Mouse (Mus musculus): ENCODE measurements at regions not wholly inside any gene's neighbourhood (a gene's known extent, or its start where the extent isn't known, plus 50 kb on each side); places are given as distances from the start of the nearest gene placed in this dataset.

DNA sequence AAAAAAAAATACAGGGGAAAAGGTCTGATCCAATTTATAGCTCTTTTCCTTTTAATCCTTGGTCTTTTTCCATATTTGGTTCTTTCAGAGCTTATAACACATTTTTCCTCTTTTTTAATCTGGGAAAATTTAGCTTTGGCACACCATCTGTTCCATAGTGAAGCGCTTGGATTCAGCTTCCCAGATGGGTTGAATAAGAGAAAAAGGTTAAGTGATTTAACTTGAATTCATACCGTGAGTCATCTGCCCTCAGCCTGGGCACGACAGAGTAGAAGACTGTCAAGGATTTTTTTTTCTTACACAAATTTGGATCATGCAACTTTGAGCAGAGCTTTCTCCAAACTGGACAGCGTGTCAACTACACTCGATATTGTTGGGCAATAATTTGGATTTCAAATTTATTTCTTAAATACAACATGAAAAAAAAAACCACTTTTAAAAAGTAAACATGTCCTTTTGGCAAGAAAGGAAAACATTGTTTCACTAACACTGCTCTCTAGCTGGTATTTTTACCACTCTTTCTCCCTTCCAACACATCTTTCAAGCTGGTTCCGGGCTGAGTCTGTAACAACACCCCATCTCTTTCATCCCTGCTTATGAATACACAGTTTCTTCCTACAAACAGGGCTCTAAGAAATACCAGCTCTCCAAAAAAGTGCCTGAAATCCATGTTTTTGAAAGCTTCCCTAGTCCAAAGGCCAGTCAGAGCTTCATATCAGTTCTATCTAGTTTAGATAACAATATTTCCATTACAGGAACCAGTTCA is 177.8 kb downstream of the Spry2 start:
- DNase-seq (ENCODE audit: low spot score in 2 of 2), result peak in 1 of 2 experiments; percentile 81

- DNase-seq (ENCODE audit: low spot score in 2 of 2), result no peak
Measured at GRCm38 (mm10) chr14:105717821-105718220, 178.8 kb downstream of the Spry2 start.

DNA sequence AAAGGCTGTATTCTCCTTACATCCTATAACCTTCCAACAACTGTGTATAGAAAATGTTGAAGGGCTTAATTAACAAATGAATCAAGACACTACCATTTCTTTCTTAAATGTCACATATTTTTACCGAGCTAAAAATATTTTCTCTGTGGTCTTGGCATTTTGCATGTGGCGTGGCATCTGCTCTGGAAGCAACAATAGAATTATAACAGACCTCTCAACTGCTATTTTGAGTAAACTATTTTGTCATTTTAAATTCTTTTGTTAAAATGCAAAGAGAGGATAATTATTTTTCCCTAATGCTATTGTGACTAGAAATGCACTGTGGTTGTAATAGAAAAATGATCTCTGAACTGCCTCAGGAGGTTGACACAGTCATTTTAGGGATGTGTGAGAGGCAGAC is 187.9 kb downstream of the Spry2 start:
- DNase-seq (ENCODE audit: low spot score in 2 of 2), result peak in 1 of 2 experiments; percentile 55

GRCm38 (mm10) chr14:105706756-105707155 is 189.9 kb downstream of the Spry2 start:
- no peak for DNase-seq (ENCODE audit: low spot score in 2 of 2)

GRCm38 (mm10) chr14:105698616-105699015 is 198.0 kb downstream of the Spry2 start:
- no peak for DNase-seq (ENCODE audit: low spot score in 2 of 2)

DNA sequence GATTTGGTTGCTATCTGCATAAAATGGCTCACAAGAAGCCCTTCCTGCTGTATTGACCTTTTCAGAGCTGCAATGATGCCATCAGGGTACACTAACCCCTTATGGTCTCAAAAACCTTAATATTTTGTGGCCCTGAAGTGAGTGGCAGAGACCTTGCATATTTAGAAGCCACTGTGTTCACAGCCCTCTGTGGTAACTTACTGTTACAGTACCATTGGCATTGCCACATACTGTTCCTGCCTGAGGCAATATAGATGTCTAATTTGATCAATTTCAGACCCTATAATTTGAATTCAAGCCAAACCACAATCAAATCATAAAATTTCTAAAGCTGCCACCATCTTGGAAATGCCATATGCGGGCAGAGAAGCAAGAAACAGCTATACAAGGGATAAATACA is 198.5 kb downstream of the Spry2 start:
- DNase-seq (ENCODE audit: low spot score in 2 of 2), result no peak

DNA sequence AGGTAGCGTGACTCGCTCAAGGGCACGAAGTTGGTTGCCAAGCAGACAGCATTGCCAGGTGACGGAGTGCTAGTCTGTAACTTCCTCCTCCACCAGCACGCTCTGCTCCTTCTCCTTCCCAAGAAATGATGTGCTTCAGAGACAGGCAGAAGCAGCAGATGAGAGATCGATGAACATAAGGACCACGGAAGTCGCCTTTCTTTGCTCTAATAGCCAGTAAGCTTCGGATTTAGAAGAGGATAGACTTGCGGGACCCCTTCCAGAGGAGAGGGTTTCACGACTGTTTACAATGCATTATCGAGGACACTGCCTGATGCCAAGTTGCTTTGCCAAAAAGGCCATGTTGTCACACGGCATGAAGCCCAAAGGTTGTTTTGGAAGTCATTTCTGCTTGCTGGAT is 199.2 kb downstream of the Spry2 start:
- peak in 1 of 2 experiments; percentile 15 for DNase-seq (ENCODE audit: low spot score in 2 of 2)

- DNase-seq (ENCODE audit: low spot score in 2 of 2), result no peak
Measured at GRCm38 (mm10) chr14:105694969-105695368, 201.7 kb downstream of the Spry2 start.

GRCm38 (mm10) chr14:105693713-105694112 is 202.9 kb downstream of the Spry2 start:
- DNase-seq (ENCODE audit: low spot score in 2 of 2), result no peak

GRCm38 (mm10) chr14:105684826-105685465 is 211.7 kb downstream of the Spry2 start:
- no peak for DNase-seq (ENCODE audit: low spot score in 2 of 2)

GRCm38 (mm10) chr14:105684329-105684728 is 212.3 kb downstream of the Spry2 start:
- no peak for DNase-seq (ENCODE audit: low spot score in 2 of 2)

DNA sequence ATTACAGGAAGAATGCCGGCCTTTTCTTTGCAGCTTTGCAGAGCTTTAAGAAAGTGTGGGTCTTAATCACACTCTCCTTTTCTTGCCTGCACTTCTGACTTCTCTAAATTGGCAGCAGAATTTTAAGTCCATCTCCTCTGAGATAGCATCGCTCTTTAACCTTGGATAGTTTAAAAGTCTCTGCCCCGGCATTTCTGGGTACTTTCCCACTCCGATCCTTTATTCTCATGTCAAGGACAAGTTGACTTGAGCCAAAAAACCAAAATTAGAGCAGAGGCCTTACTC is 220.0 kb downstream of the Spry2 start:
- peak in 1 of 2 experiments; percentile 35 for DNase-seq (ENCODE audit: low spot score in 2 of 2)

GRCm38 (mm10) chr14:105675801-105676645 is 220.6 kb downstream of the Spry2 start:
- no peak for DNase-seq (ENCODE audit: low spot score in 2 of 2)

DNA sequence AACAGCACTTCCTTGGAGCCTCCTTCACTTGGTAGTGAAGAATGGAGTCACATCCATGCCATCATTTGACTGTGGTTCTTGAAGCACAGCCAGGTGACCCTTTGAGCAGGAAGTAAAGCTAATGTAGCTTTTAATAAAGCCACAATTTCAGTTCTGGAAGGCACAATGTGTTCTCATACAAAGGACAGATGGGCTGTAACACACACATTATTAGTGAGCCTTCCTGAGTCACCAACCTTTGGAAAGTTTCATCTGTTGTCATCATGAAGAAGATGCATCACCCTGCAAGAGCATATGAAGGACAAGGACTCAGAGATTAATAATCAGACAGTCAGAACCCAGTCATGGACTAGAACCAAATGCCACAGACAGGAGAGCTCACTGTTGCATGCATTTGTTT is 221.6 kb downstream of the Spry2 start:
- DNase-seq (ENCODE audit: low spot score in 2 of 2), result peak in 1 of 2 experiments; percentile 36

GRCm38 (mm10) chr14:105668969-105669368 is 227.7 kb downstream of the Spry2 start:
- DNase-seq (ENCODE audit: low spot score in 2 of 2), result peak; percentile 80 to 88

DNA sequence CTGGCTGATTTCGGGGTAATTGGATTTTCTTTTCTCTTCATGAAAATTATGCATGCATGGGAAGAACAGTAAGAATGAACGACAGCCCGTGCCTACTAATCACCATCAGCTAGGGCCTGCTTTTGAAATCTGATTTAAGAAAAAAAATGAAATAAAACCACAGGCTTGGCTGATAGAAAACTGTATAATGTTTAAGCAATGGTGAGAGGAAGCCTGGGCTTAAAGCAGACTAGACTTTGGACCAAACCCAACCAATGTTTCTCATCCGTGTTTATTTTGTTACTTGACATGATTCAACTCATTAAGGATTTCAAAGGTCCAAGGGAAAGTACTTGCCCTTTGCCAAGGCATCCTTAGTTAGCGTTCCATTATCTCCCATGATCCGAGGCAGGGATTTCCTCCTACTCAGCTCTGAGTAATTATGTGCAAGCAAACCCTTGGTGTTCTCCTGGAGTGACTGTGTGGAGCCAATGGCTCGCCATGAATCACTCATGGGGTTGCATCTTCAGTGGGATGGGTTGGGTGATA is 231.9 kb downstream of the Spry2 start:
- peak in 1 of 2 experiments; percentile 34 for DNase-seq (ENCODE audit: low spot score in 2 of 2)

GRCm38 (mm10) chr14:105663472-105663871 is 233.1 kb downstream of the Spry2 start:
- no peak for DNase-seq (ENCODE audit: low spot score in 2 of 2)

GRCm38 (mm10) chr14:105662839-105663238 is 233.8 kb downstream of the Spry2 start:
- DNase-seq (ENCODE audit: low spot score in 2 of 2), result no peak

- DNase-seq (ENCODE audit: low spot score in 2 of 2), result no peak
Measured at GRCm38 (mm10) chr14:105658316-105658715, 238.3 kb downstream of the Spry2 start.

DNA sequence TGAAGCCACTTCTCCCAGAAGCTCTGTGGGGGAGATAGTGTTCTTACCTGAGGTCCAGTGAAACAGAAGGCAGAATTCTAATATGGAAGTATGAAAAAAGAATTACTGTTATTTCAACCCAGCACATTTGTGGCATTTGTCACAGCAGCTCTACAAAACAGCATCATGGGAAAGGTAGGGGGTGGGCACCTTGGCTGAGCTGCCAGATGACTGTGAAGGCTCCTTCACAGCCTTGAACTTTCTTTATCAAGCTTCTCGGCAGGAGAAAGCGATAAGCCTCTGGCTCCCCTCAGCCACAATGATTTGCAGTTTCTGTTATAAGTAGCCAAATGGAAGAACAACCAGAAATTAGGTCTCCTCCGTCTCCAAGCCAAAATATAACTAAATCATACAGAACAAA is 249.5 kb downstream of the Spry2 start:
- DNase-seq (ENCODE audit: low spot score in 2 of 2), result no peak

DNA sequence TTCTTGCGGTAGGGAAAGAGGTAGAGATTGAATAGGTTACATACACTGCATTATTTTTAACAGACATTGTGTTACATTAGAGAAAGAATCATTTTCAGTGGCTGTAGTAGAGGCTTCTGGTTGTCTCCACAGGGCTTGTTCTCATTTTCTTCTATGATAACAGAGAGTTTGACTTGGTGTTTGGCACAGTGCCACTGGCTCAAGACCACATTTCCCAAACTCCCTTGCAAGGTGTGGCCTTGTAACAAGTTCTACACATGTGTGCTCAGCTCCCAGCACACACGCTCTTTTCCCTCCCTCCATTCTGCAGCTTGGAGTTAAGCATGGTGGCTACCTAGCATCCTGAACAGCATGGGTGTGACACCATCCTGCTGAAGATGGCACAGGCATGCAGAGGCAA is 252.2 kb downstream of the Spry2 start:
- DNase-seq (ENCODE audit: low spot score in 2 of 2), result no peak
